Mouse (Mus musculus) fat pad, adult 2 months (tissue): Measurements from ENCODE around the gene Stip1.
A peak's percentile ranks its signal among the peaks of the same experiment; 100 is the strongest.

Experiments used
- DNase-seq: peaks from one replicate; pipeline ENCODE4 v3.0.0-alpha.2; 2011; ENCODE audit warnings: low read depth, low spot score; ENCODE audit errors: extremely low read depth

Gene Stip1

GRCm38 (mm10) chr19:6987061-6987903 lies 52.5 kb downstream of the Stip1 start, which contains the start of gene Vegfb:
Gene Vegfb, minus strand, starts transcription at chr19:6987651.
- DNase-seq: no peak

GRCm38 (mm10) chr19:6985951-6986708 lies 53.6 kb downstream of the Stip1 start:
- no peak for DNase-seq

GRCm38 (mm10) chr19:6985300-6985699 lies 54.5 kb downstream of the Stip1 start:
- DNase-seq: no peak

GRCm38 (mm10) chr19:6983621-6984020 lies 56.1 kb downstream of the Stip1 start:
- DNase-seq: no peak

- DNase-seq: no peak
Observed at GRCm38 (mm10) chr19:6981465-6981864, 58.3 kb downstream of the Stip1 start.

- peak; percentile 73 for DNase-seq
Observed at GRCm38 (mm10) chr19:6980381-6981093, 59.2 kb downstream of the Stip1 start, which contains the start of gene Fkbp2. Gene Fkbp2, minus strand, starts transcription at chr19:6980501.

- DNase-seq: peak; percentile 96
Observed at GRCm38 (mm10) chr19:6979486-6980380, 60.0 kb downstream of the Stip1 start.

GRCm38 (mm10) chr19:6979001-6979479 lies 60.7 kb downstream of the Stip1 start:
- no peak for DNase-seq

- DNase-seq: no peak
Observed at GRCm38 (mm10) chr19:6978639-6978974, 61.2 kb downstream of the Stip1 start.

GRCm38 (mm10) chr19:6977759-6978638 lies 61.8 kb downstream of the Stip1 start:
- DNase-seq: no peak

GRCm38 (mm10) chr19:6975537-6976521 lies 63.9 kb downstream of the Stip1 start, which contains the start of gene Plcb3:
Gene Plcb3, minus strand, starts transcription at chr19:6976470.
- DNase-seq: no peak

GRCm38 (mm10) chr19:6974211-6975205 lies 65.3 kb downstream of the Stip1 start, which contains the start of gene Ppp1r14b:
Gene Ppp1r14b, plus strand, starts transcription at chr19:6974968.
- DNase-seq: no peak

- no peak for DNase-seq
Observed at GRCm38 (mm10) chr19:6973581-6974190, 66.1 kb downstream of the Stip1 start.

GRCm38 (mm10) chr19:6972247-6972917 lies 67.4 kb downstream of the Stip1 start:
- no peak for DNase-seq

GRCm38 (mm10) chr19:6971644-6972043 lies 68.1 kb downstream of the Stip1 start:
- no peak for DNase-seq
